Mouse (Mus musculus) myocyte (in vitro differentiated cells): Measurements from ENCODE around the gene 4930523C07Rik.

Experiments used
- CEBPB ChIP-seq: IDR thresholded peaks from 2 replicates; pipeline ENCODE4 v1.6.1; 2011; ENCODE audit warnings: mild to moderate bottlenecking, moderate library complexity; ENCODE audit not compliant: poor library complexity, insufficient read depth, severe bottlenecking
- POLR2A ChIP-seq: IDR thresholded peaks from one replicate; pipeline ENCODE4 v1.6.1; 2011; ENCODE audit warnings: low read depth, mild to moderate bottlenecking, control low read depth, moderate library complexity; ENCODE audit not compliant: insufficient read length
- POLR2AphosphoS2 ChIP-seq: IDR thresholded peaks from one replicate; pipeline ENCODE4 v1.6.1; 2011; ENCODE audit warnings: low read depth, control low read depth; ENCODE audit not compliant: insufficient read length
- REST ChIP-seq: IDR thresholded peaks from one replicate; pipeline ENCODE4 v1.6.1; 2011; ENCODE audit warnings: mild to moderate bottlenecking, control low read depth, moderate library complexity; ENCODE audit not compliant: insufficient read depth, insufficient read length
- TCF3 ChIP-seq: IDR thresholded peaks from one replicate; pipeline ENCODE4 v1.6.1; 2011; ENCODE audit warnings: low read depth, control low read depth; ENCODE audit not compliant: insufficient read length
- USF1 ChIP-seq: IDR thresholded peaks from one replicate; pipeline ENCODE4 v1.6.1; 2011; ENCODE audit warnings: low read depth, mild to moderate bottlenecking, control low read depth, moderate library complexity

DNA sequence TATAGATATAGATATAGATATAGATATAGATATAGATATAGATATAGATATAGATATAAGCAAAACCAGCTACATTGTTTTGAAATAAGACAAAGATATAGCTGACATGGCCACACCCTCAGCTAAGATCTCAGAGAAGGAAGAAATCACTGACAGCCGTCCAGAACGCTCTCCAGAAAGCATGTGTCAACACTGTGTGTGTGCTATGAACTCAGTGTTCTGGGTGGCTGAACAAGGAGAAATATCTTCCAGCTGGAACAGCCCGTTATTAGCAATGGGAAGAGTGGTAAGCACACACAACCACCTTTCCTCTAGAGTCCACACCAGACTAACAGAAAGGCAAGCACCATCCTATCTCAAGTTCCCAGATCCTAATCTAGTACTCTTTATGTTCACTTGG, 8.6 kb upstream of the 4930523C07Rik start:
- TF ChIP-seq POLR2A (no peak), CEBPB (no peak), TCF3 (no peak), POLR2AphosphoS2 (no peak), USF1 (no peak), REST (no peak)
